Mouse (Mus musculus) liver, embryonic 16.5 days (tissue): ENCODE results near the gene Usp13. TPM values are rescaled to one million over a fixed set of nuclear protein-coding genes. Genes with fewer than 3 reads are reported as not detected.

Source experiments
- ATAC-seq: fragments of 200-750 bp; cut with Nextera tagmentation; 2 replicates; pipeline ENCODE4 v1.8.0; 2017; ENCODE audit warnings: low read depth, mild to moderate bottlenecking, moderate number of reproducible peaks, moderate library complexity
- H3K27ac ChIP-seq: fragments of 300-500 bp; sonication (generic); 2 replicates; pipeline ENCODE4 v1.5.1; 2014; ENCODE audit warnings: mild to moderate bottlenecking, low read length
- H3K27me3 ChIP-seq: fragments of 300-500 bp; sonication (generic); 2 replicates; pipeline ENCODE4 v1.6.1; 2014; ENCODE audit warnings: low read depth, low read length, mixed read lengths; ENCODE audit not compliant: control insufficient read depth, insufficient read depth
- H3K36me3 ChIP-seq: fragments of 300-500 bp; sonication (generic); 2 replicates; pipeline ENCODE4 v1.6.1; 2014; ENCODE audit warnings: mild to moderate bottlenecking; ENCODE audit not compliant: control insufficient read depth, insufficient read depth
- H3K4me1 ChIP-seq: fragments of 300-500 bp; sonication (generic); 2 replicates; pipeline ENCODE4 v1.6.1; 2014; ENCODE audit warnings: low read depth, low read length, mixed read lengths; ENCODE audit not compliant: control insufficient read depth
- H3K4me2 ChIP-seq: fragments of 300-500 bp; sonication (generic); 2 replicates; pipeline ENCODE4 v1.6.1; 2014; ENCODE audit warnings: low read depth, low read length, mixed read lengths
- H3K4me3 ChIP-seq: fragments of 300-500 bp; sonication (generic); 2 replicates; pipeline ENCODE4 v1.5.1; 2014; ENCODE audit warnings: low read depth, mild to moderate bottlenecking, low read length
- H3K9ac ChIP-seq: fragments of 300-500 bp; sonication (generic); 2 replicates; pipeline ENCODE4 v1.6.1; 2014; ENCODE audit warnings: low read depth, low read length
- H3K9me3 ChIP-seq: fragments of 300-500 bp; sonication (generic); replicated peaks from 2 replicates; pipeline ENCODE4 v1.6.1; 2016; ENCODE audit warnings: low read length; ENCODE audit not compliant: control insufficient read depth
- WGBS: fragments of 180-500 bp; shearing (Covaris S2); extraction: QIAGEN DNeasy Blood & Tissue Kit; methylation state at CpG from one replicate; pipeline ENCODE4 v1.1.7; 2014; ENCODE audit not compliant: insufficient replicate concordance; 5-methylcytosine and 5-hydroxymethylcytosine counted together
- polyA plus RNA-seq: library from polyadenylated mRNA; unstranded; fragments of >200 nt; fragmentation: Nextera tagmentation; extraction: Ambion mirVana; gene quantifications from 2 replicates; pipeline ENCODE4 v1.2.1, GENCODE M21; 2015

The Usp13 gene
- polyA plus RNA-seq, 1 experiment from 2014 or later: 0.31 TPM

DNA sequence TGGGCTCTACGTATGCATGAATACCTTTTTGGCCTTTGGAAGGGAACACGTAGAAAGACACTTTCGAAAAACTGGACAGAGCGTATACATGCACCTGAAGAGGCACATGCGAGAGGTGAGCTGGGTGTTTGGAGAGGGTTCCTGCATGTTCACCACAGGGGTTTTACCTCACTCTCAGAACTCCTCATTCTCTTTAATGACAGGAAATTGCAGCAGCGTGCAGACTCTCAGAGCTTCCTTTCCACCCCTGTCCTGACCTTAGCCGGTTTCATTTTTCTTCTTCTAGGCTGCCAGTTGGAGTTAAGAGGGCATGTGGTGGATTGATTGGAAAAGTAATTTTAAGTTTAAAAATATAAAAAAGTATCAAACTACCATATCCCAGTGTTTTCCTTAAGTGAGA, 20.5 kb downstream of the Usp13 start:
- H3K4me3 ChIP-seq: no peak overlapping the region
- no peaks in the 10 kb centered on the region for H3K27me3 ChIP-seq
- H3K4me2 ChIP-seq: no peak overlapping the region
- H3K36me3 ChIP-seq: no peaks in the 10 kb centered on the region
- H3K9ac ChIP-seq: no peak overlapping the region
- 62% methylated on average over 7 of the region's 7 CpGs for WGBS
- H3K27ac ChIP-seq: no peak overlapping the region
- H3K9me3 ChIP-seq: no peaks in the 10 kb centered on the region
- no peak for ATAC-seq
- H3K4me1 ChIP-seq: no peaks in the 10 kb centered on the region

DNA sequence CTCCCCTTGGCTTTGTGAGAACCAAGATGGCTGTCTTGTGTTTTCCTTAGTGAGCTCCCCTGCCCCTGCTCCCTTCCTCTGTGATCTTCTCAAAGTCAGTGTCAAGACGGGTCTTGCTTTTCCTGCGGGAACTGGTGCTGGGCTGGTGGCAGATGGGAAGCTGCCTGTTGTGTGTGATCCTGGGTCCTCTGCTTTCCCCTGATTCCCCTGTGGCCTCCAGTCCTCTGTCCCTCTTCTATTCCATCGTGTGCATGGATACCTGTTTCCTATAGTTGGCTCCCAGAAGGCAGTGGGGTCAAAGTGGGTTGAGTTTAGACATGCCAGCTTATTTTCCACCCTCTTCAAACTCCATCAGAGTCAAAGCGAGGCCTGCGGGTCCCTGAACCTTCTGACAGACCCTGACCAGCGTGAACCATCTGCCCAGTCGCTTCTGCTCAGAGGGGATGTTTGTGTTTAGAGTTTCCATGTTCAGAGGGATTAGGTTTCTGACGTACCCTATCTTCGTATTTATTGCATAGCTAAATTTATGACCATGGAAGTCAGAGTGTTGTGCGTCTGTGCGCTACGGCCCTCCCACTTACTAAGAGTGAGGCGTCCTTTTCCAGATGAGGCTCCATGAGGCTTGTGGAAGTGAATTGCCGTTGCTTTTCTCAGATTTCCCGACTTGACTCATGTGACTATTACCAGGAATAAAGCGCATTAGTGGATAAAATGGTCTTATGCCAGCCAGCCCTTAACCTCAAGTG, 39.2 kb downstream of the Usp13 start:
- H3K4me1 ChIP-seq: no peaks in the 10 kb centered on the region
- no peak overlapping the region for H3K9ac ChIP-seq
- H3K27ac ChIP-seq: no peak overlapping the region
- no peaks in the 10 kb centered on the region; the same call in 1 of the 2 replicates for H3K9me3 ChIP-seq
- ATAC-seq: no peak
- H3K36me3 ChIP-seq: no peaks in the 10 kb centered on the region
- H3K4me3 ChIP-seq: no peak overlapping the region
- no peak overlapping the region for H3K4me2 ChIP-seq
- no peaks in the 10 kb centered on the region for H3K27me3 ChIP-seq
- WGBS: 70% methylated on average over 16 of the region's 16 CpGs

DNA sequence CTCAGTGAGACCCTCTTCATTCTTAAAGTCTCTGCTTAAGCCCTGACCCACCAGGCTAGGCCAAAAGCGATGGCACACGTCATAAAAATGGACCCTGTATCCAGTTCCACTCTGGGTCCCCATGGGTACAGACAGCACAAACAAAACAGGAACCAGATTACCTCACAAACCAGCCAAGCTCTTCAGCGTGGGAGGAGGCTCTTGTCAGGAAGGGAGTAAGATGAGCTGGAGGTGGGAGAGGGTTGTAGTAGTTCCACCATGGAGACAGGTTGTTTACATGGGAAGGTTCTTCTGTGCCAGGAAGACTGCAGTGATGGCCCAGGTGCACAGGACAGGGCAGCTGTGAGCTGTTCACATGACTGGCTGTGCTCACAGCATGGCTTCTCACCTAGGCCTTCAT, 53.7 kb downstream of the Usp13 start:
- ATAC-seq: no peak
- Histone ChIP-seq H3K9ac (no peak overlapping the region), H3K4me3 (no peak overlapping the region), H3K4me1 (no peaks in the 10 kb centered on the region), H3K27ac (no peak overlapping the region), H3K9me3 (no peaks in the 10 kb centered on the region), H3K27me3 (no peaks in the 10 kb centered on the region), H3K4me2 (no peak overlapping the region), H3K36me3 (no peaks in the 10 kb centered on the region)
- WGBS: 58% methylated on average over 3 of the region's 3 CpGs

DNA sequence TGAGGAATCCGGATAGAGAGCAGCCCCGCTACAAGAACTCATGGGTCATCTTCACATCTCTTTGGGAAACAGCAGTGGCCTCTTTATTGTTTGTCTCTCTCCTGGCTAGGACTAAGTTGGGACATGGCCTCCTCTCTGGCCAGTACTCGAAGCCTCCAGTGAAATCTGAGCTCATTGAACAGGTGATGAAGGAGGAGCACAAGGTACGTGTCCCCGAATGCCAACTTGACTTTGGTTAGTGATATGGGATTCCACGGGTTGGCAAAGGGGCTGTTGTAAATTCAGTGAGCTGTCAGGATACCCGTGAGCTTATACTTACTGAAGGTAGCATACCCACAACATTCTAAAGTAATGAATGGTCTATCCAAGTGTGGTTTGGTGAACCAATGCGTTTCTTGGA, 69.0 kb downstream of the Usp13 start:
- no peak overlapping the region for H3K4me2 ChIP-seq
- 74% methylated on average over 8 of the region's 8 CpGs for whole genome bisulfite sequencing
- no peaks in the 10 kb centered on the region for H3K9me3 ChIP-seq

DNA sequence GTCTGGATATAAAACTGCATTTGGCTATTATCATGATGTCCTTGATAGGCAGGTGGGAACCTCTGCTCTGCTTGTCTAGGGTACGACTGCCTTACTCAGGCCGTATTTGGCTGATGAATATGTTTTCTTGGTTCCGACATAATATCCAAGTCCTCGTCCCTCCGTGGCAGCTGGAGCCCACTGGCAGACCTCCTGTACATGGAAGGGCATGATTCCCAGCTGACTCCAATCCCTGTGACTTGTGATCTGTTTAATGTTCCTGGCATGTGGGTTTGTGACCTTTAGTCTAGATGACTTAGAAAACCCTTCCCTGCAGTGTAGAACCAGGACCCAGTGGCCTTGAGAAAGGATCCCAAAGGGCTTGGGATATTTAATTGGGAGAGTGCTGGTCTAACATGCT, 71.5 kb downstream of the Usp13 start:
- no peaks in the 10 kb centered on the region for H3K27me3 ChIP-seq
- H3K4me2 ChIP-seq: no peak overlapping the region
- WGBS: 66% methylated on average over 5 of the region's 5 CpGs
- H3K9ac ChIP-seq: no peak overlapping the region
- no peak for ATAC-seq
- H3K9me3 ChIP-seq: no peaks in the 10 kb centered on the region
- no peak overlapping the region for H3K4me3 ChIP-seq
- no peaks in the 10 kb centered on the region for H3K4me1 ChIP-seq
- no peak overlapping the region for H3K27ac ChIP-seq
- H3K36me3 ChIP-seq: no peaks in the 10 kb centered on the region

More for the DNA sequence above, 69.0 kb downstream of the Usp13 start:
- no peaks in the 10 kb centered on the region for H3K4me1 ChIP-seq
- H3K27me3 ChIP-seq: no peaks in the 10 kb centered on the region
- ATAC-seq: no peak
- no peak overlapping the region for H3K4me3 ChIP-seq
- H3K9ac ChIP-seq: no peak overlapping the region
- no peak overlapping the region for H3K27ac ChIP-seq
- H3K36me3 ChIP-seq: no peaks in the 10 kb centered on the region

DNA sequence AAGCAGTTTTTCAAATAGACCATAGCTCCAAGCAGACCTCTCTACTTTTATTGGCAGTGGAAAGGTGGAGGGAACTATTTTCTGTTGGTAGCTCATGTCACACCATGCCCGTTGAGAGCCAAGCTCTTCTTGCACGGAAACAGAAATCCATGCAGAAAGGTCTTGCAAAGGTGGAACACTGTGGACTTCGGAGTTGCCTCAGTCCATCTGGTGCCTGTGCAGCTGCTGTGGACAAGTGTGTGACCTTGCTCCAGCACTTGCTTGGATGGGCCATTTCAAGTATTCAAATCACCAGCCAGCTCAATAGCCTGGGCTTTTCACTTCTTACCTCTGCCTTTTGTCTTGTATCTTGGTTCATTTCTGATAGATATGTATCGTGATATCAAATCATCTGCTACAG, 72.8 kb downstream of the Usp13 start:
- Histone ChIP-seq H3K4me2 (no peak overlapping the region), H3K9me3 (no peaks in the 10 kb centered on the region), H3K27ac (no peak overlapping the region), H3K27me3 (no peaks in the 10 kb centered on the region), H3K9ac (no peak overlapping the region), H3K4me3 (no peak overlapping the region), H3K36me3 (no peaks in the 10 kb centered on the region), H3K4me1 (no peaks in the 10 kb centered on the region)
- ATAC-seq: no peak
- WGBS: 75% methylated on average over 4 of the region's 4 CpGs

DNA sequence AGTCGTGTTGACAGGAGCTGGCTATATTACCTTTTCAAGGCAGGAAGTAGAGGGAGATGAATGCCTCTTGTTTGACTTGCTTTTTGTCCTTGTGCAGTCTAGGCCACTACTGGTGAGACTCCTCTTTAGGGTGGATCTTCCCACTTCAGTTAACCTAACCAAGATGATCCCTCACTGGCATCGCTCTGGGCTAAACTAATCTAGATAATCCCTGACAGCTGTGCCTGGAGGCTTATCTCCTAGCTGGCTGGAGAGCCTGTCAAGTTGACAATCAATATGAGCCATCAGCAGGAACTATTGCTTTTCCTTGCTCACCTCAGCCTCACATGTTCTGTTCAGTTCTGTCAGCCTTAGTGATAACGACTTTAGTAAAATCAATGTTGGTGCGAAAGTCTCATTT, 86.1 kb downstream of the Usp13 start:
- ATAC-seq: no peak
- no peak overlapping the region for H3K9ac ChIP-seq
- H3K4me2 ChIP-seq: no peak overlapping the region
- WGBS: 45% methylated on average over 4 of the region's 4 CpGs
- no peak overlapping the region for H3K27ac ChIP-seq
- no peaks in the 10 kb centered on the region; the same call in 1 of the 2 replicates for H3K4me1 ChIP-seq
- no peak overlapping the region for H3K4me3 ChIP-seq
- H3K27me3 ChIP-seq: no peaks in the 10 kb centered on the region
- no peaks in the 10 kb centered on the region for H3K9me3 ChIP-seq
- no peaks in the 10 kb centered on the region for H3K36me3 ChIP-seq

DNA sequence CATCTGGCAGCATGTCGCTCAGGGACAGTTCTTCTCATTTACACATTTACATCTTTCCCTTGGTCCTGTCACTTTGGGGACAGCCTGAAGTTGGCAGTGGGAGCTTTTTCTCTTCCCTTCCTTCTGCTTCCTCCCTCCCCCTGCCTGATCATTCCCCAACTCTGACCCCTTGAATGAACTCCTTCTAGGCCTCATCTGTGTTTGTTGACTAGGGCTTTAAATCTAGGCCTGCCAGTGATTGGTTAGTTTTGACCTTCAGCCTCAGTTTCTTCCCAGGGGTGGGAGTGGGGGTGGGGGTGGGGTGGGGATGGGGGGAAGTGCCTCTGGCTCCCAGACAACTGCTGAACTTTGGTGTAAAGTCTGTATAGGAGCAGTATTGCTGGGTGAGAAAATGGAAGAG, 87.3 kb downstream of the Usp13 start:
- Histone ChIP-seq H3K9me3 (no peaks in the 10 kb centered on the region), H3K27me3 (no peaks in the 10 kb centered on the region), H3K4me3 (no peak overlapping the region), H3K4me2 (no peak overlapping the region), H3K36me3 (no peaks in the 10 kb centered on the region), H3K27ac (no peak overlapping the region), H3K9ac (no peak overlapping the region), H3K4me1 (no peaks in the 10 kb centered on the region; the same call in 1 of the 2 replicates)
- no peak for ATAC-seq
- 71% methylated on average over 1 of the region's 1 CpGs for WGBS

DNA sequence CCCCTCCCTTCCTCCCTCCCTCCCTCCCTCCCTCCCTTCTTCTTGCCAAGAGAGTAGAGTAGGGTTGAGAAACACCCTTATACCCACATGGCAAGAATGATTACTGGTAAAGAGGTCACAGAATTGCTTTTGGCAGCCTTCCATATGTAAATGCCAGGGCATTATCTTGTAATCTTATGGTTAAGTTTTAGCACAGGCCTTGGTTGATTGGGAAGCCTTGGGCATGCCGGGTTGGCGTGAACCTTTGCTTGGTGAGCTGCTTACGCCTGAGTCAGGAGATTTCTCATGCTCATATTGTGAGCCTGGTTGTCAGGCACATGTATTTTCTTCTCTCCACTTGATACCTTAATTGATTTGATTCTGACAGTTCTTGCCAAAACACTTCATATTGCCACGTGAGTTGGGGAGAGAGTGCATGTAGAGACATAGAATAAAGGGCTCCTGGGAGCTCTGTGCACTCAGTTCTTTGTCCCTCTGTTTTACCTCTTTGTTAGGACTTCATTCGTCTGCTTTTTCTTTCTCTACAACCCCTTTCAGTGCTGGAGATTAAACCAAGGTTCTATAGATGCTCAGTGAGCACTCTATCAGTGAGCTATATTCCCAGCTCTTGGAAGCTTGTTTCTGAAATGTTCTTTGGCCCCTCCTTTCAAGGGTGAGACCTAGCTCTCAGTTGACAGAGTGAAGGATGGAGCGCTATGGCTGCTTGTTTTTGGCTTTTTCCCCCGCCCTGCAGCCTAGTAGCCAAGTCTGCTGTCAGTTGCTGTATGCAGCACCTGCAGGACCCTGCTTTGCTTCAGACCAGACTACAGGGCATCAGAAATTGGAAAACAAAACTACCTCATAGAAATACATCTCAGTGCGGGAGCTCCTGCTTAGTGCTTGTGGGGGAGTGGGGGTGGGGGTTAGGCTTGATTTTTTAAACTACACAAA, 88.8 kb downstream of the Usp13 start:
- no peaks in the 10 kb centered on the region for H3K27me3 ChIP-seq
- WGBS: 57% methylated on average over 8 of the region's 8 CpGs
- no peak overlapping the region for H3K27ac ChIP-seq
- H3K4me1 ChIP-seq: no peaks in the 10 kb centered on the region; the same call in 1 of the 2 replicates
- H3K4me2 ChIP-seq: no peak overlapping the region
- no peak overlapping the region for H3K9ac ChIP-seq
- no peaks in the 10 kb centered on the region for H3K36me3 ChIP-seq
- no peak overlapping the region for H3K4me3 ChIP-seq
- no peaks in the 10 kb centered on the region for H3K9me3 ChIP-seq
- no peak for ATAC-seq
